Mouse (Mus musculus): ENCODE measurements at regions not wholly inside any gene's neighbourhood (a gene's known extent, or its start where the extent isn't known, plus 50 kb on each side); places are given as distances from the start of the nearest gene placed in this dataset.
"Not testable (repeated sequence)": the region's sequence is repeated elsewhere in the genome, so short reads cannot be mapped to it uniquely, and the experiment has no call there.

DNA sequence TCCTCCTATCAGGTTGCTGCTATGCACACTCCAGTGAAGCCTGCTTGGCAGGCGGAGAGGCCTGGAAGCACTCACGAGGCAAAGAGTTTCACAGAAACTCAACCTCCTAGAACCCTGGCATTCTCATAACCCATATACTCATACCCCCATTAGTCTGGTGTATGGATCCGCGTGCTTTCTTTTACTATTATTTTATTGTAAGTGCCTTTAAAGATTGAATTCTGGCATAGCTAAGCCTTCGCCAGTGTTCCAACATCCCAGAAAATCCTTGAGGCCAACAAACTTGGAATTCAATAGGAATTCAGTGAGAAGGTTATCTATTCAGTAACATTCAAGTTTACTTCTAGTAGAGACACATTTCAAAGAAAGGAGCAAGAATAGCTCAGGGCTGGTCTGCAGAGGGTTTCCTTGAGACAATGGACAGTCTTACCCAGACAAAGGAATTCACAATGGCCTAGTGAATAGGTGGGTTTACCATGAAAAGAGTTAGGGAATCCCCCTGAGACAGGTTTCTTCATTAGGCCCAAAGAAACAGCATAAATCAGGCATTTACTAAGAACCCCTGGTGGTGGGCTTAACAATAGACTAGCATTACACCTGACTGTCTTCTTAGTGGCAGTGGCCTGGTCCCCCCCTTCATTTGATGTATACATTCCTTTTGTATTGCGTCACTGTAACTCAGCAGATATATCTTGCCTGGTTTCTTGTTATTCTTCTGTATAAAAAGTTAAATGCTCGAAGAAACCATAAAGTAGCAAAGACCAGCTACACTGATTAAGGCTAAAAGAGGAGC, 80.8 kb upstream of the Gm15446 start:
- DNase-seq; intact Hi-C loops (cut with DNase I): not testable (repeated sequence)

DNA sequence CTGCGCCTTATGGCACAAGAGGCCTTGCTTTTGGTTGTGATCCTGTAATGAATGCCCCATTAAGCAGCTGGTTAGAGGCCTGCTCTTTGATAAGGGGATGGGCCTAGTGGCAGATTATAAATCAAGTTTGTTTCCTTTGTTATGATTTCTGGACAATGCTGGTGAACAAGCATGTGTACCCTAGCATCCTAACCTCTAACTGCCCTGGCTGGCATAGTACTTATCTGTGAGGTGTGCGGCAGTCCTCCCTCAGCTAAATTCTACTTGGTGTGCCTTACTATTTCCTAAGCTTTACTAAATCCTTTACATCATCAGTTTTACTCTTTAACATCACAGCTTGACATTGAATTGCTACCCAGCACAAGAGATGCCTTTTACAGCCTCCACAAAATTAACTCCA, 79.0 kb upstream of the Gm15446 start:
- DNase-seq; intact Hi-C loops (cut with DNase I): not testable (repeated sequence)

DNA sequence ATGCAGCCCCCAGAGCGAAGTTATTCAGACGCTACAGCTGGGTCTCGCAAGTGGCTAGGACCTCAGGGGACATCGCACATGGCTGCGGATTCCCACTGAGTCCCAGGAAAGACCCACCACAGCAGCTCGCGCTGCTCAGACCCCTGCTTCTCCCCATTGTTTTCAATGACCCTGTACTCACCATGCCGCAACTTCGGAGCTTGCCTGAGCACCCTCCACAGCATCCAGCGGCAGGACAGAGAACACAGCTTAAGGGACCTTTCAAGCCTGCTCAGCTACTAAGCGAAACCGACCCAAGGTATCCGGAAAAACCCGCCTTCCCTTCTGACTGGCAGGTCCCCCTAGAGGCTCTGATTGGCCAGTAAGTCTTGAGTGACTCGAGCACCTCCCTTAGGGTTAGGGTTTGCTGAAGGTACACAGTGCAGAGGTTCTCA, 78.4 kb upstream of the Gm15446 start:
- peak; percentile 8 to 23 for DNase-seq
- intact Hi-C loops (cut with DNase I), result no loop called here

DNA sequence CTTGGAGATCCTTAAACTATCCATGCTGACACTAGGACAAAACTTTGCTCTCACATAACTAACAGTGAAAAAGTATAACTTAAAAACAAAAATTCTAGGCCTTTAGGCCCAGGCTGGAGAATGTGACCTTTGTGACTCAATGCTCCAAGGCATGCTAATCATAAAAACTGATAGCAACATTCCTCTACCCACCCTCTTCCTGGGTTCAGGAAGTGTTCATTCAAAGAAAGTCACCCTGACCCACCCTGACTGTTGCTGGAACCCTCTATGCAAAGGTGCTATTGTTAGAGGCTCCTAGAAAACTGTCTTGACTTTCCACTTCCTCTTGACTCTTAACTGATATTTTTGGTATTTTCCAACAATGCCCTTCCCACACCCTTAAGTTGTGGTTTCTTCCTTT, 72.0 kb upstream of the Gm15446 start:
- intact Hi-C loops (cut with DNase I); DNase-seq: not testable (repeated sequence)

DNA sequence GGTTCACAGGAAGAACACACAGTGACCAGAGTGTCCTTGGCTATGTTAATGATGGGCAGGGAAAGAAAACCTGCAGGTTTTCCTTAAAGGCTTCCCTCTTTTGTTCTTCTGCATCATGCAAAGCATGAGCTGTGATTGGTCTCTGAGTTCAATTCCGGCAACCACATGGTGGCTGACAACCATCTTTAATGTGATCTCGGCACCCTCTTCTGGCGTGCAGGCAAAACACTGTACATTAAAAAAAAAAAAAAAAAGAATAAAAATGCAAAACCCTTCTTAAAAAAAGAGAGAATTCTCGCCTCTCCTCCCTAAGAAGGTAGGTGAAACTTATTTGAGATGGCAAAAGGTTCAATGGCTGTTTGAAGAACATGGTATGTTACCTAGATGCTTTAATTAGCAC, 62.8 kb upstream of the Gm15446 start:
- no peak for DNase-seq
- intact Hi-C loops (cut with DNase I), result no loop called here

DNA sequence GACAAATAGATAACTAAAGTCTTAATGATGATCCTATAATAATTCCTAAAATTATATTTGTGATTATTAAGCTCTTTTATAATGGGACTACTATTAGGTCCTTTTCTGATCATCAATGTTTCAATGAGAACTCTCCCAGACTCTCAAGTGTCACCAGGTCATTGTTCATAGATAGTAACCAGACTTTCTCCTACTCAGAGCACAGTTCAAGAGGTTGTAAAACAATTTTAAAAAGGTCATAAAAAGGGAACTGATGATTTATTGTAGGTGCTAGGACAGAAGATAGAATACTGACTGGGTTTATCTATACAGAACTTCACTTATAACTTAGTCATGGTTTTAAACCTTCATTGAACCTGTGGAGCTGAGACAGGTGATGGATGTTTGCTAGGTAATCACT, 58.7 kb upstream of the Gm15446 start:
- intact Hi-C loops (cut with DNase I); DNase-seq: not testable (repeated sequence)

DNA sequence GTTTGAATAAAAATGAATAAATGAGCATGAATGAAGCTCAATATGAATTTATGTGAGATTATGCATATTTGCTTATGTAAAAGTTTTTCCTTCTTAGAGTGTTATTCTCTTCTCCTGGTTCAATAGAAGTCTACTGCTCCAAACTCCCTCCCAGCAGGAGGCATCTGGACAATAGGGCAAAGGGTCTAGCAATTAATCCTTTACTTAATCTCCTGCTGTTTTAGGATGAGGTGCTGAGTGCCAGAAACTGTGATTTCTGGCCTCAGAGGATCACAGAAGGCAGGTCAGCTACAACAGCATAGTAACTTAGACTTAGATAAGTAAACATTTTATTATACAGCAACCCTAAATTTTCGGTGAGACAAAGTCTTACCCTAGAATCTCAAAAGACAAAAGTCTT, 57.6 kb upstream of the Gm15446 start:
- no peak for DNase-seq
- intact Hi-C loops (cut with DNase I), result no loop called here

DNA sequence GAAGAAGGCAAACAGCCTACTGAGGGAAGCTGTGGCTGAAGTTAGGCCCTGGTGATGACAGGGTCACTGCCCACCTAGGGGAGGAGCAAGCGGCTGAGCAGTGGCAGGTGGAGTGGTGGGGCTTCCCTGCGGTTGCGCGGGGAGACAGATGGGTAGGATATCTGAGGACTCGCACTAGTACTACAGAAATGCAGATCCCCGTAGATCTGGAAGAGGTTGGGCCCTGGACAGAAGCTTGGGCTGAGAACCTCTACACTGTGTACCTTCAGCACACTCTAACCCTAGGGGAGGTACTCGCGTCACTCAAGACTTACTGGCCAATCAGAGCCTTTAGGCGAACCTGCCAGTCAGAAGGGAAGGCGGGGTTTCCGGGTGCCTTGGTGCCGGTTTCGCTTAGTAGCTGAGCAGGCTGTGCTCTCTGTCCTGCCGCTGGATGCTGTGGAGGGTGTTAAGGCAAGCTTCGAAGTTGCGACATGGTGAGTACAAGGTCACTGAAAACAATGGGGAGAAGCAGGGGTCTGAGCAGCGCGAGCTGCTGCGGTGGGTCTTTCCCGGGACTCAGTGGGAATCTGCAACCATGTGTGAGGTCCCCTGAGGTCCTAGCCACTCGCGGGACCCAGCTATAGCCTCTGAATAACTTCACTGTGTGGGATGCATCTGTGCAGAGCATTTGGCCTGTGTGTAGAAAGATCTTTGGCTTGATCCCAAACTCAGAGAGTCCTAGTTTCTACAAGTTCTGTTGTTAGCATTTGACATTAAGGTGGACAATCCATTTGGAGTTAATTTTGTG, 56.7 kb upstream of the Gm15446 start:
- intact Hi-C loops (cut with DNase I), result no loop called here
- DNase-seq, result peak; percentile 81 to 85

DNA sequence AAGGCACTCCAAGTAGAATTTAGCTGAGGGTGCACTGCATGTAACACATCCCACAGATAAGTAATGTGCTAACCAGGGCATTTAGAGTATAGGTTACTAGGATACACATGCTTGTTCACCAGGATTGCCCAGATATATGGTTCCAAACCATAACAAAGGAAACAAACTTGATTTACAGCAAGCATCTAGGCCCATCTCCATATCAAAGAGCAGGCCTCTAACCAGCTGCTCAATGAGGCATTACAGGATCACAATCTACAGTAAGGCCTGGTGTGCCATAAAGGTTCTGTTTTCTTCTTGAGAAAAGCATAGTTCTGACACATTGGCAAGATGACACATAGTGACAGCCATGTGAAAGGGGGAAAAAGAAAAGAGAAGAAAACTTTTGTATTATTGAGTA, 56.0 kb upstream of the Gm15446 start:
- DNase-seq; intact Hi-C loops (cut with DNase I): not testable (repeated sequence)
